Mouse (Mus musculus) kidney, adult 2 months (tissue): ENCODE results near the gene Snx9. TPM values are rescaled to one million over a fixed set of nuclear protein-coding genes. Genes with fewer than 3 reads are reported as not detected.

ENCODE experiments used
- DNase-seq: peaks from one replicate; pipeline ENCODE4 v3.0.0; 2021
- H3K27ac ChIP-seq: fragments of 200-500 bp; 2 replicates; pipeline ENCODE4 v1.5.1; 2012; ENCODE audit warnings: low read depth, low read length, control low read depth, inconsistent platforms; ENCODE audit not compliant: insufficient read depth
- H3K27me3 ChIP-seq: fragments of 200-500 bp; replicated peaks from 2 replicates; pipeline ENCODE4 v1.6.1; 2012; ENCODE audit warnings: mild to moderate bottlenecking, moderate library complexity, low read length, inconsistent platforms; ENCODE audit not compliant: control insufficient read depth, insufficient read depth
- H3K36me3 ChIP-seq: fragments of 200-500 bp; 2 replicates; pipeline ENCODE4 v1.6.1; 2012; ENCODE audit warnings: mild to moderate bottlenecking, moderate library complexity, low read length, inconsistent platforms; ENCODE audit not compliant: control insufficient read depth, insufficient read depth
- H3K4me1 ChIP-seq: fragments of 200-500 bp; 2 replicates; pipeline ENCODE4 v1.6.1; 2011; ENCODE audit warnings: low read length; ENCODE audit not compliant: control insufficient read depth, insufficient read depth
- H3K4me3 ChIP-seq: fragments of 200-500 bp; 2 replicates; pipeline ENCODE4 v1.5.1; 2011; ENCODE audit warnings: mild to moderate bottlenecking, low read depth, low read length, control low read depth; ENCODE audit not compliant: insufficient read depth
- CTCF ChIP-seq: fragments of 200-500 bp; conservative IDR thresholded peaks from 2 replicates; pipeline ENCODE4 v1.5.1; 2011; ENCODE audit warnings: low read depth, mild to moderate bottlenecking, control low read depth, low read length, moderate library complexity, mixed read lengths; ENCODE audit not compliant: insufficient read depth, insufficient read length
- POLR2A ChIP-seq: fragments of 200-500 bp; IDR thresholded peaks from one replicate; pipeline ENCODE4 v1.6.1; 2011; ENCODE audit warnings: low read depth, low read length, control low read depth
- WGBS: fragments of 180-500 bp; shearing (Covaris S2); methylation state at CpG from one replicate; pipeline ENCODE4 v1.1.7; 2018; 5-methylcytosine and 5-hydroxymethylcytosine counted together
- polyA plus RNA-seq: library from polyadenylated mRNA; depleted of rRNA; stranded (reverse); fragments of >200 nt; gene quantifications from 2 replicates; pipeline ENCODE4 v1.2.3, GENCODE M21; 2012

Snx9 gene
- polyA plus RNA-seq, 1 experiment: 56.6 TPM

- DNase-seq: no peak
- WGBS: 81% methylated on average over 3 of the region's 3 CpGs
- Histone ChIP-seq H3K27ac (no peak overlapping the region), H3K4me3 (no peak overlapping the region), H3K4me1 (no peaks in the 10 kb centered on the region), H3K27me3 (no peaks in the 10 kb centered on the region), H3K36me3 (no peaks in the 10 kb centered on the region)
- no peak for TF ChIP-seq CTCF
- TF ChIP-seq POLR2A: no peak
These were observed 7.0 kb upstream of the Snx9 start for GRCm38 (mm10) chr17:5834166-5834565.

GRCm38 (mm10) chr17:5834798-5835328 is 6.3 kb upstream of the Snx9 start:
- no peak for TF ChIP-seq POLR2A
- DNase-seq: no peak
- no peaks in the 10 kb centered on the region; the same call in 1 of the 2 replicates for H3K4me1 ChIP-seq
- 50% methylated on average over 3 of the region's 3 CpGs for WGBS
- H3K27ac ChIP-seq: no peak overlapping the region
- no peaks in the 10 kb centered on the region for H3K27me3 ChIP-seq
- no peaks in the 10 kb centered on the region for H3K36me3 ChIP-seq
- H3K4me3 ChIP-seq: no peak overlapping the region

DNA sequence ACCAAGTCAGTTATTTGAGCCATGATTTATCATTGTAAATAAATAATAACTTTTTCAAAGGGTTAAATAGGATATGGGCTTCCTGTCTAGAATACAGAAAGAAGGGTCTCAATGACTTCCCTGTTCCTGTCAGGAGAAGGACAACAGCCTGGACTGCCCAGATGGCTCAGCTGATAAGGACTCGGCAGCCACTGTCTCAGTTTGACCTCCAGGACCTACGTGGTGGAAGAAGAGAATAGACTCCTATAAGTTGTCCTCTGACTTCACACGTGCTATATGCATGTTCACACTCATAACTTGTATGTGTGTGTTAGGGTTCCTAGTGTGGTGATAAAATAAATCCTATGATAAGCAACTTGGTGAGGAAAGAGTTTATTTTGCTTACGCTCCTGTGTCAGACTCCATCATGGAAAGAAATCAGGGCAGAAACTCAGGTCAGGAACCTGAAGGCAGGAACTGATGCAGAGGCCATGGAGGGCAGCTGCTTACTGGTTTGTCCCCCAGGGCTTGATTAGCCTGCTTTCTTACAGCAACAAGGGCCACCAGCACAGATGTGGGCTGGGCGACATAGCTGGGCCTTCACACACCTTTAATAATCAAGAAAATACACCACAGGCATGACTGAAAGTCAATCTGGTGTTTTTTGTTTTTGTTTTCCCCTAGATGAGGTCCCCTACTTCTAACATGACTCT is 1.4 kb upstream of the Snx9 start:
- Histone ChIP-seq H3K27ac (peak overlapping the region; percentile 81), H3K36me3 (no peaks in the 10 kb centered on the region), H3K4me3 (no peak overlapping the region), H3K27me3 (no peaks in the 10 kb centered on the region), H3K4me1 (peaks cover 16% of the 10 kb centered on the region)
- TF ChIP-seq POLR2A (no peak), CTCF (no peak)
- DNase-seq: no peak
- 80% methylated on average over 5 of the region's 5 CpGs for WGBS

DNA sequence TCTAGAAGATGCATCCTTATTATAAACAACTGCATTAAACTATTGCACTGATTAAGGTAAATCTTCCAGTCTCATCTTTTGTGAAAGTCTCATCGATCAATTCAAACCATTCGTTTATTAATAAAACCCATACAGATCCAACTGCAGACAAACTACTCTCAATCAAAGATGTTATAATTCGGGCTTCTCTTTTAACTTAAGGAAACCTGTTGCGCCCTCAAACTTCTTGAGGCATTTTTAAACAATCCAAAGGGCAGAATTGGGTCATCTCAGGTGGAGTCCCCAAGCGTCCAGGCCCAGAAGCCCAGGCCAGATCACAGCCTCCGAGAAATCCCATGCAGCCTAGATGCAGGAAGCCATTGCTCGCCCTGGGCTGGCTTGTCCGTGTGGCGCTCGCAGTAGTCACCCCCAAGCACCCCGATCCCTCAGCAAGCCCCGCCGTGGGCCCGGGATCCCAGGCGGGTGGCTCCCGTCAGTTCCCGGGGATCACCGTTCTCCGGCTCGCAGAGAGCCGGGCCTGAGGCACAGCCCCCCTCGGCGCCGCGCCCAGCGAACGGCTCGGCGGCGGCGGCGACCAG is 490 bp upstream of the Snx9 start:
- H3K36me3 ChIP-seq: no peaks in the 10 kb centered on the region
- DNase-seq: peak; percentile 63
- peak overlapping the region; percentile 88 for H3K4me3 ChIP-seq
- no peaks in the 10 kb centered on the region for H3K27me3 ChIP-seq
- 4% methylated on average over 32 of the region's 32 CpGs for WGBS
- H3K4me1 ChIP-seq: peaks cover 21% of the 10 kb centered on the region
- peak overlapping the region; percentile 97 for H3K27ac ChIP-seq
- TF ChIP-seq CTCF (no peak), POLR2A (no peak)

DNA sequence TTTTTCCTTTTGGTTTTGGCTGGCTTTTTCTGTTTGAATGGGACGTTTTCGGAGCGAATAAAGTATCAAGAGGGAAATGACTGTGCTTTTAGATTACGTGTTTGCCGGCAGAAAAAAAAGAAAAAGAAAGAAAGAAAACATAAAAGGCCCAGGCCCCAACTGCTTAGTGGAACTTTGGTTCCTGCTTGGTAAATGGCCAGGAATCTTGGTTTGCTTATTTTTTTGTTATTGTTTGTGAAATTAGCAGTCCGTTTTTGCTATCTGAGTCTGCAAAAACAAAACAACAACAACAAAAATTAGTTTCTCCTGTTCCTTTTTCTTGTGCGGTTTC is 779 bp downstream of the Snx9 start:
- TF ChIP-seq CTCF (no peak), POLR2A (no peak)
- H3K36me3 ChIP-seq: no peaks in the 10 kb centered on the region
- H3K27me3 ChIP-seq: no peaks in the 10 kb centered on the region
- peak overlapping the region; percentile 98 for H3K27ac ChIP-seq
- 1% methylated on average over 7 of the region's 7 CpGs for WGBS
- peaks cover 27% of the 10 kb centered on the region for H3K4me1 ChIP-seq
- DNase-seq: no peak
- peak overlapping the region; percentile 88 for H3K4me3 ChIP-seq

GRCm38 (mm10) chr17:5842988-5843640 is 2.0 kb downstream of the Snx9 start:
- TF ChIP-seq POLR2A: no peak
- peak overlapping the region; percentile 14 for H3K4me3 ChIP-seq
- H3K4me1 ChIP-seq: peaks cover 27% of the 10 kb centered on the region
- peak; percentile 63 for DNase-seq
- H3K36me3 ChIP-seq: no peaks in the 10 kb centered on the region
- peak overlapping the region; percentile 80 for H3K27ac ChIP-seq
- 44% methylated on average over 9 of the region's 9 CpGs for WGBS
- H3K27me3 ChIP-seq: no peaks in the 10 kb centered on the region

- Histone ChIP-seq H3K4me3 (no peak overlapping the region), H3K27ac (no peak overlapping the region; the same call in none of the 2 replicates), H3K27me3 (no peaks in the 10 kb centered on the region), H3K36me3 (no peaks in the 10 kb centered on the region), H3K4me1 (peaks cover 29% of the 10 kb centered on the region)
- DNase-seq: peak; percentile 67
- WGBS: 65% methylated on average over 7 of the region's 7 CpGs
- TF ChIP-seq POLR2A: no peak
- no peak for TF ChIP-seq CTCF
These were observed 2.5 kb downstream of the Snx9 start for GRCm38 (mm10) chr17:5843641-5843990.
